Mouse (Mus musculus): ENCODE measurements around the gene Trpc4ap. TPM values are rescaled to one million over a fixed set of nuclear protein-coding genes. Genes with fewer than 3 reads are reported as not detected.
"Not testable (repeated sequence)": the region's sequence is repeated elsewhere in the genome, so short reads cannot be mapped to it uniquely, and the experiment has no call there.

Trpc4ap gene
- polyA plus RNA-seq, 1 experiment from 2014 or later, result 138 TPM

DNA sequence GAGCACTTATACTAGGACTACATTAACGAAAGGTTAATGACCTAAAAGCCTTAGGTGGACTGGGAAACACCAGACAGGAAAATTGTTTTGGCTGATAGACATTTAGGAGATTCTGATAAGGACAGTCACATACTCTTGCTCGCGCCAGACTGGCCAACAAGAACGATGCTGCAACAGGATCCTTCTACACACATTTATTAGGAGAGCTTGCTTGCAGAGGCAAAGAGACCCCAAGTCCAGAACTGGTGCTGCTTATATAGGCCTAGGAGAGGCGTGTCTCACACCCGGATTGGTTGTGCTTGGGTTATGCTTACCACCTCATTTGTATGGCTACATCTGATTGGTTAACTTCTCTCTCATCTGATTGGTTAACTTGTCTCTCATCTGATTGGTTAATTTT, 6.3 kb upstream of the Trpc4ap start:
- H3K9ac ChIP-seq (ENCODE audit: low read length); H3K27ac ChIP-seq (ENCODE audit: low read depth, low read length); H3K4me2 ChIP-seq; ATAC-seq (ENCODE audit: low FRiP score); H3K9me3 ChIP-seq (ENCODE audit: control insufficient read depth, low read length); H3K4me3 ChIP-seq (ENCODE audit: low read depth, low read length); H3K27me3 ChIP-seq (ENCODE audit: control insufficient read depth, insufficient read depth, low read length); DNase-seq (ENCODE audit: low spot score, missing footprints); H3K4me1 ChIP-seq (ENCODE audit: control insufficient read depth, insufficient read depth, low read length); H3K36me3 ChIP-seq (ENCODE audit: control insufficient read depth, insufficient read depth, low read length): not testable (repeated sequence)
- WGBS, result 90% methylated on average over 6 of the region's 6 CpGs

- no peak overlapping the region for H3K27ac ChIP-seq (ENCODE audit: low read depth, low read length)
- 77% methylated on average over 7 of the region's 7 CpGs for WGBS
- H3K4me1 ChIP-seq (ENCODE audit: control insufficient read depth, insufficient read depth, low read length), result no peaks in the 10 kb centered on the region
- ATAC-seq (ENCODE audit: low FRiP score), result no peak
- H3K9ac ChIP-seq (ENCODE audit: low read length), result no peak overlapping the region
- H3K27me3 ChIP-seq (ENCODE audit: control insufficient read depth, insufficient read depth, low read length), result no peaks in the 10 kb centered on the region
- peak; percentile 81 for DNase-seq (ENCODE audit: low spot score, missing footprints)
- no peak overlapping the region for H3K4me3 ChIP-seq (ENCODE audit: low read depth, low read length)
- no peak overlapping the region for H3K4me2 ChIP-seq
- H3K9me3 ChIP-seq (ENCODE audit: control insufficient read depth, low read length), result no peaks in the 10 kb centered on the region
- H3K36me3 ChIP-seq (ENCODE audit: control insufficient read depth, insufficient read depth, low read length), result no peaks in the 10 kb centered on the region; the same call in 1 of the 2 replicates
Measured at GRCm38 (mm10) chr2:155696851-155697250, 4.7 kb upstream of the Trpc4ap start.

DNA sequence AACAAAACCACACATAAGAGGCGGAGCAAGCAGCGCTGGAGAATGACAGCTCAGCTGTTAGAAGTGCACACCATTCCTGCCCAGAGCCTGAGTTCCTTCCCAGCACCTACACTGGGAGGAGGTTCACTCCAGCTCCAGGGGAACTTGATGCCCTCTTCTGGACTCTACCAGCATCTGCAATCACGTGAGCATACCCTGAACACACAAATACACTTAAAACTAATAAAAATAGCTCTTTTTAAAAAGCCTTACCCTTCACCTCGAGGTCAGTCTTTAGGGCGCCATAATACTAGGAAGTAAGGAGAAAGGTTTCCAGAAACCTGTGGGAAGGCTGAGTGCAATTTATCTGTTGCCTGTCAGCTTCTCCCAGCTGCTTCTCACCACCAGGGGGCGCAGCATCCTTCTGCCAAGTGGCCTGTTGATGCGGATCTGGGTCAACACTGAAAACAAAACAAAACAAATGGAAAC, 3.9 kb upstream of the Trpc4ap start:
- WGBS, result 13% methylated on average over 7 of the region's 7 CpGs
- DNase-seq (ENCODE audit: low spot score, missing footprints) (peak; percentile 97), ATAC-seq (ENCODE audit: low FRiP score) (no peak)
- Histone ChIP-seq H3K9ac (ENCODE audit: low read length) (no peak overlapping the region), H3K4me1 (ENCODE audit: control insufficient read depth, insufficient read depth, low read length) (peaks cover 2% of the 10 kb centered on the region), H3K9me3 (ENCODE audit: control insufficient read depth, low read length) (no peaks in the 10 kb centered on the region), H3K36me3 (ENCODE audit: control insufficient read depth, insufficient read depth, low read length) (no peaks in the 10 kb centered on the region; the same call in 1 of the 2 replicates), H3K4me2 (no peak overlapping the region), H3K27ac (ENCODE audit: low read depth, low read length) (no peak overlapping the region), H3K27me3 (ENCODE audit: control insufficient read depth, insufficient read depth, low read length) (no peaks in the 10 kb centered on the region), H3K4me3 (ENCODE audit: low read depth, low read length) (no peak overlapping the region)

GRCm38 (mm10) chr2:155695316-155695715, 3.1 kb upstream of the Trpc4ap start:
- DNase-seq (ENCODE audit: low spot score, missing footprints), result no peak
- no peak overlapping the region for H3K4me2 ChIP-seq
- peaks cover 10% of the 10 kb centered on the region for H3K4me1 ChIP-seq (ENCODE audit: control insufficient read depth, insufficient read depth, low read length)
- H3K9me3 ChIP-seq (ENCODE audit: control insufficient read depth, low read length), result no peaks in the 10 kb centered on the region
- no peak overlapping the region for H3K27ac ChIP-seq (ENCODE audit: low read depth, low read length)
- H3K27me3 ChIP-seq (ENCODE audit: control insufficient read depth, insufficient read depth, low read length), result no peaks in the 10 kb centered on the region
- H3K36me3 ChIP-seq (ENCODE audit: control insufficient read depth, insufficient read depth, low read length), result no peaks in the 10 kb centered on the region
- ATAC-seq (ENCODE audit: low FRiP score), result no peak
- no peak overlapping the region for H3K4me3 ChIP-seq (ENCODE audit: low read depth, low read length)
- no peak overlapping the region for H3K9ac ChIP-seq (ENCODE audit: low read length)
- 73% methylated on average over 3 of the region's 3 CpGs for WGBS

- peak; percentile 26 for DNase-seq (ENCODE audit: low spot score, missing footprints)
Measured at GRCm38 (mm10) chr2:155694564-155694963, 2.4 kb upstream of the Trpc4ap start.

DNA sequence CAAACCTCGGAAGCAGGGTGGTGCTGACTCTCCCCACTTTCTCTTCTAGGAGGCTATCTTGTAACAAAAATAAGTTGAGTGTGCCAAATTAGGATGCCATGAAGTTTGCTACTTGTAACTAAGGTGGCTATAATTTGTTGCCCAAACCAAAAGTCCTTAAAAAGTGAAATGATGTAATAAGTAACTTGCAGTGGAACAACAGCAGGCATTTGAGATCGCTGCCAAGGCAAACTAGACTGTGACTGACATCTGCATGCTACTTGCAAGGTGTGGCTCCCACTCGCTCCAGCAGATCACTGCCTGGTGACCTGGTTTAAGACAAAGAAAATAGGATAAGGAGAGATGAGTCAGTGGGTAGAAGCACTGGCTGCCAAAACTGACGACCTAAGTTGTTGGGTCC, 952 bp upstream of the Trpc4ap start:
- Histone ChIP-seq H3K4me2 (no peak overlapping the region), H3K27me3 (ENCODE audit: control insufficient read depth, insufficient read depth, low read length) (no peaks in the 10 kb centered on the region), H3K9me3 (ENCODE audit: control insufficient read depth, low read length) (no peaks in the 10 kb centered on the region), H3K9ac (ENCODE audit: low read length) (no peak overlapping the region), H3K36me3 (ENCODE audit: control insufficient read depth, insufficient read depth, low read length) (no peaks in the 10 kb centered on the region), H3K4me1 (ENCODE audit: control insufficient read depth, insufficient read depth, low read length) (peaks cover 12% of the 10 kb centered on the region), H3K4me3 (ENCODE audit: low read depth, low read length) (no peak overlapping the region), H3K27ac (ENCODE audit: low read depth, low read length) (no peak overlapping the region)
- WGBS, result 81% methylated on average over 4 of the region's 4 CpGs
- ATAC-seq (ENCODE audit: low FRiP score) (no peak), DNase-seq (ENCODE audit: low spot score, missing footprints) (peak; percentile 31)

More at GRCm38 (mm10) chr2:155694564-155694963, 2.4 kb upstream of the Trpc4ap start:
- no peak for ATAC-seq (ENCODE audit: low FRiP score)
- no peak overlapping the region for H3K27ac ChIP-seq (ENCODE audit: low read depth, low read length)
- no peaks in the 10 kb centered on the region for H3K27me3 ChIP-seq (ENCODE audit: control insufficient read depth, insufficient read depth, low read length)
- no peak overlapping the region for H3K4me3 ChIP-seq (ENCODE audit: low read depth, low read length)
- H3K9ac ChIP-seq (ENCODE audit: low read length), result no peak overlapping the region
- 83% methylated on average over 2 of the region's 2 CpGs for WGBS
- H3K4me1 ChIP-seq (ENCODE audit: control insufficient read depth, insufficient read depth, low read length), result peaks cover 12% of the 10 kb centered on the region
- no peaks in the 10 kb centered on the region for H3K9me3 ChIP-seq (ENCODE audit: control insufficient read depth, low read length)
- H3K4me2 ChIP-seq, result no peak overlapping the region
- H3K36me3 ChIP-seq (ENCODE audit: control insufficient read depth, insufficient read depth, low read length), result no peaks in the 10 kb centered on the region

DNA sequence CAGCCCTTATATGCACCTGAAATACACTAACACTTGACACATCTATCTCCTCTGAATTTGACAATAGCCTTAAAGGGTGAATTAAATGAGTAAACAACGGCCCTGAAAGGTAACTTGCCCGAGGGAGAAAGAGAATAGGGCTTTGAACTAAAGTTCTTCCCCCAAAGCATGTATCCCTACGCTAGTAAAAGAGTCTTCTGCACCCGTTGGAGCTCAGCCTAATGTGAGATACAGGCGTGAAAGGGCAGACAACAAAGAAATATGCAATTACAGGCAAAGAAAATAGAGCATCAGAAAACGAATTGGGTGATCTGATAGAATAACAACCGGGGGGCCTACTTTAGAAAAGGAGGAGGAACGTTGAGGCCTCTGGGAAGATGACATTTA, 855 bp downstream of the Trpc4ap start:
- WGBS, result 14% methylated on average over 8 of the region's 8 CpGs
- H3K27me3 ChIP-seq (ENCODE audit: control insufficient read depth, insufficient read depth, low read length), result no peaks in the 10 kb centered on the region
- H3K4me3 ChIP-seq (ENCODE audit: low read depth, low read length), result peak overlapping the region; percentile 94
- H3K36me3 ChIP-seq (ENCODE audit: control insufficient read depth, insufficient read depth, low read length), result no peaks in the 10 kb centered on the region
- no peak overlapping the region for H3K27ac ChIP-seq (ENCODE audit: low read depth, low read length)
- peak overlapping the region; percentile 79 for H3K4me2 ChIP-seq
- peaks cover 12% of the 10 kb centered on the region for H3K4me1 ChIP-seq (ENCODE audit: control insufficient read depth, insufficient read depth, low read length)
- DNase-seq (ENCODE audit: low spot score, missing footprints) (peak; percentile 85), ATAC-seq (ENCODE audit: low FRiP score) (no peak)
- peak overlapping the region; percentile 93 for H3K9ac ChIP-seq (ENCODE audit: low read length)
- no peaks in the 10 kb centered on the region for H3K9me3 ChIP-seq (ENCODE audit: control insufficient read depth, low read length)

GRCm38 (mm10) chr2:155689211-155689610, 3.0 kb downstream of the Trpc4ap start:
- H3K36me3 ChIP-seq (ENCODE audit: control insufficient read depth, insufficient read depth, low read length), result no peaks in the 10 kb centered on the region
- H3K9ac ChIP-seq (ENCODE audit: low read length), result no peak overlapping the region
- H3K27ac ChIP-seq (ENCODE audit: low read depth, low read length), result no peak overlapping the region
- no peaks in the 10 kb centered on the region for H3K9me3 ChIP-seq (ENCODE audit: control insufficient read depth, low read length)
- DNase-seq (ENCODE audit: low spot score, missing footprints) (peak; percentile 44), ATAC-seq (ENCODE audit: low FRiP score) (no peak)
- no peak overlapping the region for H3K4me3 ChIP-seq (ENCODE audit: low read depth, low read length)
- no peak overlapping the region for H3K4me2 ChIP-seq
- 82% methylated on average over 4 of the region's 4 CpGs for WGBS
- H3K4me1 ChIP-seq (ENCODE audit: control insufficient read depth, insufficient read depth, low read length), result peaks cover 12% of the 10 kb centered on the region
- H3K27me3 ChIP-seq (ENCODE audit: control insufficient read depth, insufficient read depth, low read length), result no peaks in the 10 kb centered on the region

DNA sequence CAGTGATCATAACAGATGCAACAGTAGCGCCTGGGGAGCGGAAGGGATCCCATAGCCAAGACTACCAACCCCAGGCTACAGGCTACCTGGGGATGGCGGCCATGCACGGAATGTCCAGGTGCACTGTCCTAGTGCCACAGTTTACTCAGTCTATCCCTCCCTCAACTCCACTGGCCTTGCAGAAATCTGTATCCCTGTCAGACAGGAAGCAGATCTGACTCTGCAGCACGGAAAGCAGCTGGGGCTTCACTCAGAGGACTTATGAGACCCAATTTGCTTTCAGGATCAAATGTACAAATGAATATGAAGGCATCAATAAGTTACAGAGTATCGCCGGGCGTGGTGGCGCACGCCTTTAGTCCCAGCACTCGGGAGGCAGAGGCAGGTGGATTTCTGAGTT, 4.4 kb downstream of the Trpc4ap start:
- Histone ChIP-seq H3K4me1 (ENCODE audit: control insufficient read depth, insufficient read depth, low read length) (peaks cover 12% of the 10 kb centered on the region), H3K27me3 (ENCODE audit: control insufficient read depth, insufficient read depth, low read length) (no peaks in the 10 kb centered on the region), H3K9me3 (ENCODE audit: control insufficient read depth, low read length) (no peaks in the 10 kb centered on the region), H3K4me2 (no peak overlapping the region), H3K36me3 (ENCODE audit: control insufficient read depth, insufficient read depth, low read length) (no peaks in the 10 kb centered on the region), H3K4me3 (ENCODE audit: low read depth, low read length) (no peak overlapping the region), H3K27ac (ENCODE audit: low read depth, low read length) (no peak overlapping the region), H3K9ac (ENCODE audit: low read length) (no peak overlapping the region)
- WGBS, result 97% methylated on average over 11 of the region's 11 CpGs
- DNase-seq (ENCODE audit: low spot score, missing footprints), result peak; percentile 57
- ATAC-seq (ENCODE audit: low FRiP score), result no peak
